Mouse (Mus musculus) heart, adult 18-20 months (tissue): ENCODE data around the gene Stat5b. TPM values are rescaled to one million over a fixed set of nuclear protein-coding genes. Genes with fewer than 3 reads are reported as not detected.
A peak's percentile ranks its signal among the peaks of the same experiment; 100 is the strongest.

Experiments
- DNase-seq, 2 experiments: peaks; one replicate each; pipeline ENCODE4 v3.0.0; 2021 to 2022; ENCODE audit warnings: mixed read lengths in 1 of 2
- total RNA-seq, 2 experiments: library from RNA; stranded (reverse); gene quantifications; 2 replicates each; pipeline ENCODE4 v1.2.3; 2021

Stat5b gene
- total RNA-seq, 2 experiments from 2014 or later: 55.0 to 60.1 TPM

DNA sequence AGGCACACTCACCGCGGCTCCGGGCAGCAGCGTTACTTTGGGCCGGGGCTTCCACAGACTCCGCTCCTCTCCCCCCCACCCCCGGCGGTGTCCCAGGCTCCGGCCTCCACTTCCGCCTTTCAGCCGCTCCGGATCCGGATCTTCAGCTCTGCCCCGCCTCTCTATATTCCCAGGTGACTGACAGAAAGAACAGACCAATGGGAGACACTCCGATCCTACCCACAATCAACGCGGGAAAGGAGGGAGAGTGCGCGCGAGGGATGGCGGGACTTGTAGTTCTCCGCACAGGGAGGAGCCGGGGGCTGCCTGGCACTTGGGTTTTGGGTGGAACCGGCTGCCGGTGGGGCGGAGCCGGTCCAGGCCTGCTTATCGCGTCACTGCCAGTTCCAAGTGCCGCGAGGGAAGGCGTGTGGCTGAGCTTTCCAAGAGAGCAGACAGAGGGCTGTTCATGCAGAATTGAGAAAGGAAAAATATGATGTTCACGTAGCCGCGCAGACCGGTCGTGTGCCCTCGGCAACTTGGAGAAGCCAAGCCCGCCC, 112.4 kb downstream of the Stat5b start, which contains the start of gene Rab5c:
TSS of gene Rab5c (minus strand) at position 150 of the 539 bp plus-strand sequence.
- peak; percentile 99 to 100 for DNase-seq

DNA sequence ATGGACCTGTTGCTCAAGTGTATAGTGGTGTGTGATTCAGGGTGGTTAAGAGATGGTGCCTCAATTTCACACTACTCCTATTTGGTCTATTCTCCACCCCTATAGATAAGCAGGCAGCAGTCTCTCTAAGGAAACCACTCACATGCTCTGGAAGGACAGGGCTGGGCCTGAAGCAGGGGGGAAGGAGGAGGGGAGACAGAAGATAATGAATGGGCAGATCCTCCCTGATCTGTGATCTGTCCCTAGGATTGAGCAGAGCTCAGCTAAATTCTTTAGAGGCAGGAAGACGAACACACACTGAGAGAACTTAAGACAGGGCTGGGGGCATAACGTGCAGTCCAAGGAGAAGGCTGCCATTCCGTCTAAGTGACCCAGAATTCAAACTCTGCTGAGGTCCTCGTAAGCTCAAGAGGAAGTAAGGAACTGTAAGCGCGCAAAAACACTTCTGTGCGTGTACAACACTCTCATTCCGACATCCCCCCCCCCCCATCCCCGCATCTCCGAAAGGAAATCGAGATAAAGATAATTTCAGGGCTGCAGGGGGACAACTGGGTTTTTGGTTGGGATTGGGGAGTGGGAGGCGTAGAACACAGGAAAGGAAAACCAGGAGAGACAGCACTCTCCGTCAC, 113.3 kb downstream of the Stat5b start:
- DNase-seq: no peak

DNA sequence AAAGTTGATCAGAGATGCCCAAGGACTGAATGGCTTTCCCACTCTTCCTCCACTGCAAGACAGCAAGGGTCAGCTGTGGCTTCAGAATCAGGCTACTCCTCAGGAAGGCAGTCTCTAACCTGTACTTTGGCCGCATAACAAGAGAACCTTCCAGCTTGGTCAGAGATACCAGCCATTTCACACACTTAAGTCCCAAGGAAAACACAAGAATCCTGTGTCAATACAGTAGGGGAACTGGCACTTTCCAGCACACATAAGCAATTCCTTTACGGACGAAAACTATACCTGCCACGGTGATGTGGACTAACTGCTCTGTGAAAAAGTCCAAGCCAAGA, 113.8 kb downstream of the Stat5b start:
- no peak for DNase-seq

DNA sequence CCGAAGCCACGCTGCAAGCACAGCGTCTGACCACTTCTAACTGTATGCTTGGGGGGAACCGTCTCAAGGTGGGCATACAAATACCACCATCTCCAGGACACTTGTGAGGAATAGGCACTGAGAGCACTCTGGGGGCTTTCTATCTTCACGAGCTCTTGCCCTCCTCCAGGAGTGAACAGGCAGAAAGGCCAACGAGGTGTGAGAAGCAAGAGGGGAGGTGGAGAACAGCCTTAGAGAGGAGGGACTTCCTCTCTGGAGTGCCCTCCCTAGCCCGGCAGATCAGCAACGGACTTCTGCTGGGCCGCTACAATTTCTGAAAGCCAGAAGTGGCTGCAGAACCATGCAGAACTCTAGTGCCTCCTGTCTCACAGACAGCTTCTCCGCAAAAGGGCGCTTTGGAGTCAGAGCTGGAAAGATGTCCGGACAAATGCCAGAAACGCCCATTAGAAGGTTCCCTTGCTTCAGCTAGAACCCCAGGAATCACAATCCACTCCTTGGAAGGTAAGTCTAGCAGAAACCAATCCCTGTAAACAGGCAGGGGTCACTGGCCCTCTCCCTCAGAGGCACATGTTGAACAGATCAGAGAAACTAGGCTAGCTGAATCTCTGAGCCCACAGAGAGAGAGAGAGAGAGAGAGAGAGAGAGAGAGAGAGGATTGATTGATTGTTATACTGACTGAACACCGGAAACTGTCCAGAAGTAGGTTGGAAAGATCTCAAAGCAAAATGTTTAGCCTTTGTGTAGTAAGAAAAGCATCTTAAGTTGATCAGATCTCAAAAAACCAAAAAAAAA, 114.4 kb downstream of the Stat5b start:
- no peak for DNase-seq

- no peak for DNase-seq
Observed at GRCm38 (mm10) chr11:100735134-100735865, 115.2 kb downstream of the Stat5b start.

Other genes starting within 250 kb of the Stat5b start
- 10 to 100 TPM; 48.6 to 50.6 TPM for gene Nkiras2, start 231.5 kb downstream of the Stat5b start, total RNA-seq
- gene Dnajc7, start 230.6 kb downstream of the Stat5b start, total RNA-seq: 100 to 1,000 TPM; 126 to 128 TPM
- under 1 TPM; 0.12 to 0.44 TPM for gene Zfp385c, start 158.3 kb downstream of the Stat5b start, total RNA-seq
- gene Dhx58, start 146.5 kb downstream of the Stat5b start, total RNA-seq: 1 to 10 TPM in 1 of 2 experiments, under 1 TPM in 1; 0.60 to 1.0 TPM
- 10 to 100 TPM; 12.2 to 14.7 TPM for gene Kat2a, start 138.3 kb downstream of the Stat5b start, total RNA-seq
- gene Hspb9, start 136.9 kb downstream of the Stat5b start, total RNA-seq: not detected
- gene Rab5c, start 112.5 kb downstream of the Stat5b start, total RNA-seq: 10 to 100 TPM; 53.9 to 59.8 TPM
- gene Kcnh4, start 90.8 kb downstream of the Stat5b start, total RNA-seq: not detected
- not detected for gene Hcrt, start 87.8 kb downstream of the Stat5b start, total RNA-seq
- gene Ghdc, start 79.8 kb downstream of the Stat5b start, total RNA-seq: 10 to 100 TPM in 1 of 2 experiments, 1 to 10 TPM in 1; 9.8 to 13.4 TPM
- gene Stat5a, start 8.6 kb upstream of the Stat5b start, total RNA-seq: 10 to 100 TPM; 17.2 to 23.0 TPM
- 10 to 100 TPM; 71.8 to 83.2 TPM for gene Stat3, start 88.8 kb upstream of the Stat5b start, total RNA-seq
- 100 to 1,000 TPM; 192 to 214 TPM for gene Cavin1, start 120.2 kb upstream of the Stat5b start, total RNA-seq
- gene Atp6v0a1, start 158.7 kb upstream of the Stat5b start, total RNA-seq: 10 to 100 TPM; 87.1 to 92.2 TPM
- 1 to 10 TPM; 7.2 to 8.4 TPM for gene Naglu, start 219.3 kb upstream of the Stat5b start, total RNA-seq
- under 1 TPM; 0.41 to 0.77 TPM for gene Hsd17b1, start 227.7 kb upstream of the Stat5b start, total RNA-seq
- gene Coasy, start 231.8 kb upstream of the Stat5b start, total RNA-seq: 10 to 100 TPM; 17.4 to 18.8 TPM
- gene Mlx, start 236.6 kb upstream of the Stat5b start, total RNA-seq: 10 to 100 TPM; 17.2 to 17.9 TPM
- gene Psmc3ip, start 244.7 kb upstream of the Stat5b start, total RNA-seq: 1 to 10 TPM; 2.4 to 2.6 TPM